In genomic region chr5:107412285-107412684, GRCm38 (mm10) we compare ENCODE assay signal across 28 mouse cellular contexts. TPM values are rescaled to one million over a fixed set of nuclear protein-coding genes. Genes with fewer than 3 reads are reported as not detected.
DNase-seq lines count a peak whose midpoint lies in the region; ATAC-seq and TF ChIP-seq lines count a peak whose summit lies in the region.
"Had no signal": no experiment of that assay in that cellular context is flagged by ENCODE, and none has a peak within 500 bp of the region (broad histone marks: within the 10 kb centered on the region; RNA-seq: fewer than 3 reads in every experiment).

No protein-coding gene starts in this region.

- no peaks in the 10 kb centered on the region for H3K9me3 ChIP-seq in CH12.LX (replicated peaks; ENCODE audit: low read length)
- H3K9me3 ChIP-seq in stomach, postnatal 0 days (ENCODE audit: control insufficient read depth, low read length), result no peaks in the 10 kb centered on the region
- H3K9me3 ChIP-seq: embryonic facial prominence, embryonic 15.5 days; forebrain, embryonic 15.5 days; heart, embryonic 10.5 days; hindbrain, embryonic 12.5 days had no signal

- in situ Hi-C loops in CH12.LX (cut with MboI; ENCODE audit: low pct_ligation_motif_present, low pct_unique_long_range_greater_than_20kb, low sequenced_read_pairs), result no loop called here

- no peaks in the 10 kb centered on the region for H3K36me3 ChIP-seq in CH12.LX (replicated peaks in 1 of 2; ENCODE audit: control insufficient read depth in 1 of 2, insufficient read depth in 1 of 2, low read length in 1 of 2)
- H3K36me3 ChIP-seq in stomach, postnatal 0 days (ENCODE audit: control insufficient read depth, insufficient read depth, low read length), result no peaks in the 10 kb centered on the region
- H3K36me3 ChIP-seq: embryonic facial prominence, embryonic 15.5 days; forebrain, embryonic 15.5 days; heart, embryonic 10.5 days; hindbrain, embryonic 12.5 days had no signal

- H3K4me3 ChIP-seq in layer of hippocampus, adult 2 months, result no peak overlapping the region
- H3K4me3 ChIP-seq in CH12.LX (replicated peaks in 1 of 3; ENCODE audit: low read depth in 2 of 3, low read length in 2 of 3, poor library complexity in 1 of 3), result no peak overlapping the region
- no peak overlapping the region for H3K4me3 ChIP-seq in stomach, postnatal 0 days (ENCODE audit: low read depth, low read length)
- H3K4me3 ChIP-seq: embryonic facial prominence, embryonic 15.5 days; erythroblast, embryonic 14.5 days; forebrain, embryonic 15.5 days; heart, embryonic 10.5 days; hindbrain, embryonic 12.5 days had no signal

- no peaks in the 10 kb centered on the region for H3K27me3 ChIP-seq in CH12.LX (replicated peaks)
- no peaks in the 10 kb centered on the region for H3K27me3 ChIP-seq in stomach, postnatal 0 days (ENCODE audit: control insufficient read depth, insufficient read depth, low read length)
- H3K27me3 ChIP-seq: embryonic facial prominence, embryonic 15.5 days; forebrain, embryonic 15.5 days; hindbrain, embryonic 12.5 days had no signal

- no peak for TF ChIP-seq EP300 in CH12.LX (IDR thresholded peaks at IDR 0.05; ENCODE audit: low read length)
- no peak for TF ChIP-seq EP300 in stomach, postnatal 0 days (optimal IDR thresholded peaks at IDR 0.05)

- no peaks in the 10 kb centered on the region for H3K4me1 ChIP-seq in CH12.LX (ENCODE audit: control insufficient read depth in 1 of 2, insufficient read depth in 2 of 2)
- H3K4me1 ChIP-seq in stomach, postnatal 0 days (replicated peaks; ENCODE audit: control insufficient read depth, insufficient read depth), result no peaks in the 10 kb centered on the region; the same call in 1 of the 2 replicates
- H3K4me1 ChIP-seq: embryonic facial prominence, embryonic 15.5 days; forebrain, embryonic 15.5 days; heart, embryonic 10.5 days; hindbrain, embryonic 12.5 days had no signal

- dilution Hi-C loops in CH12.LX (cut with MboI; ENCODE audit: extremely low pct_ligation_motif_present, extremely low pct_unique_long_range_greater_than_20kb, low sequenced_read_pairs), result no loop called here

- TF ChIP-seq POLR2A in CH12.LX (IDR thresholded peaks at IDR 0.05; ENCODE audit: low read depth, low read length), result no peak

- H3K9ac ChIP-seq in CH12.LX (ENCODE audit: insufficient read depth, low read depth), result no peak overlapping the region
- H3K9ac ChIP-seq in stomach, postnatal 0 days (ENCODE audit: low read length), result no peak overlapping the region
- H3K9ac ChIP-seq: embryonic facial prominence, embryonic 15.5 days; forebrain, embryonic 15.5 days; hindbrain, embryonic 12.5 days had no signal

- WGBS in stomach, postnatal 0 days, result 93% methylated on average over 2 of the region's 2 CpGs

- no peak for DNase-seq in layer of hippocampus, adult 2 months (ENCODE audit: low spot score in 2 of 2)
- no peak for DNase-seq in layer of hippocampus, adult 8-10 months (ENCODE audit: low spot score in 2 of 2)
- DNase-seq in 416B (ENCODE audit: low read depth) (peak; percentile 49), CH12.LX (ENCODE audit: extremely low read depth) (peak; percentile 5)
- DNase-seq in stomach, postnatal 0 days (ENCODE audit: low spot score), result no peak
- DNase-seq in cerebellum, adult 11-12 months, result no peak
- DNase-seq: adrenal gland, adult 2 months; adrenal gland, postnatal 25 days; B cell, adult 2 months; cerebellum, adult 8-10 months; cerebellum, postnatal 14 days; embryo, embryonic 11 days; gastrocnemius, postnatal 36 days; heart, adult 11 months; heart, postnatal 10 days; heart, postnatal 4 days had no signal

- H3K27ac ChIP-seq in layer of hippocampus, adult 2 months, result peak overlapping the region; percentile 71
- H3K27ac ChIP-seq in CH12.LX (ENCODE audit: insufficient read depth, low read depth), result no peak overlapping the region
- no peak overlapping the region for H3K27ac ChIP-seq in stomach, postnatal 0 days (replicated peaks)
- H3K27ac ChIP-seq: embryonic facial prominence, embryonic 15.5 days; forebrain, embryonic 15.5 days; heart, embryonic 10.5 days; hindbrain, embryonic 12.5 days had no signal

- ATAC-seq in stomach, postnatal 0 days (ENCODE audit: low FRiP score, low TSS enrichment), result no peak
- ATAC-seq: CD4-positive, CD25-positive, alpha-beta regulatory T cell, adult 4 months; forebrain, embryonic 15.5 days; hindbrain, embryonic 16.5 days had no signal

- no peak; the same call in 1 of the 2 replicates for TF ChIP-seq CTCF in layer of hippocampus, adult 2 months (conservative IDR thresholded peaks at IDR 0.05)
- peak in 1 of 2 experiments; percentile 53; a peak in 2 of 4 replicates for TF ChIP-seq CTCF in CH12.LX (conservative IDR thresholded peaks at IDR 0.05 in 1 of 2, IDR thresholded peaks at IDR 0.05 in 1 of 2; ENCODE audit: low read depth in 2 of 2, low read length in 2 of 2)
- peak; percentile 24; the same call in 1 of the 2 replicates for TF ChIP-seq CTCF in stomach, postnatal 0 days (IDR thresholded peaks at IDR 0.05; ENCODE audit: low read depth)

- no peak overlapping the region for H3K4me2 ChIP-seq in CH12.LX (ENCODE audit: insufficient read depth, low read depth, poor library complexity, severe bottlenecking)
- H3K4me2 ChIP-seq in stomach, postnatal 0 days (replicated peaks; ENCODE audit: low read depth), result no peak overlapping the region
- H3K4me2 ChIP-seq: embryonic facial prominence, embryonic 15.5 days; forebrain, embryonic 15.5 days; hindbrain, embryonic 12.5 days had no signal

- TF ChIP-seq RAD21 in CH12.LX (IDR thresholded peaks at IDR 0.05; ENCODE audit: low read depth, low read length), result peak; percentile 55

- H3K79me2 ChIP-seq in CH12.LX (replicated peaks; ENCODE audit: control insufficient read depth, extremely low read depth, insufficient read depth, poor library complexity, severe bottlenecking), result no peaks in the 10 kb centered on the region

TF ChIP-seq in CH12.LX, 34 proteins besides CTCF, POLR2A, EP300 and RAD21:
- TF ChIP-seq SMC3 (IDR thresholded peaks at IDR 0.05; ENCODE audit: low read depth, low read length) (peak; percentile 43), JUND (conservative IDR thresholded peaks at IDR 0.05; ENCODE audit: low read depth, low read length) (no peak), ELF1 (IDR thresholded peaks at IDR 0.05; ENCODE audit: low read depth, low read length) (no peak), CHD1 (IDR thresholded peaks at IDR 0.05; ENCODE audit: low read depth, low read length) (no peak)

RNA-seq across cellular contexts. Expression of gene Ephx4, which starts 9.7 kb away (rescaled TPM):
- 10 to 100 TPM; 59.4 to 62.5 TPM for total RNA-seq in layer of hippocampus, adult 2 months (2021)
- 10 to 100 TPM; 51.5 to 63.5 (median 55.6) TPM for total RNA-seq in layer of hippocampus, adult 8-10 months (2022)
- total RNA-seq in CH12.LX (2012; rRNA removed) (0.71 and 0.81 TPM in 2 replicates), CH12.LX (2014; rRNA removed) (not detected in 2 replicates)
- polyA plus RNA-seq in CH12.LX (2012; ENCODE audit: insufficient read length, low read depth), result not detected in 2 replicates
- polyA plus RNA-seq in stomach, postnatal 0 days (2015; fragmentation: Nextera tagmentation; extraction: Ambion mirVana), result 4.7 and 6.1 TPM in 2 replicates
- total RNA-seq: common myeloid progenitor, adult 5-6 weeks had no signal
- polyA plus RNA-seq: erythroblast, embryonic 14.5 days had no signal

RNA-seq across cellular contexts. Expression of gene Lpcat2b, which starts 19.1 kb away (rescaled TPM):
- total RNA-seq in layer of hippocampus, adult 2 months (2021), result under 1 TPM in 1 of 2 experiments, not detected in 1; 0.31 TPM
- total RNA-seq in layer of hippocampus, adult 8-10 months (2022), result under 1 TPM; 0.18 to 0.58 (median 0.25) TPM
- total RNA-seq in CH12.LX (2012; rRNA removed) (not detected in 2 replicates), CH12.LX (2014; rRNA removed) (not detected in 2 replicates)
- not detected in 2 replicates for polyA plus RNA-seq in CH12.LX (2012; ENCODE audit: insufficient read length, low read depth)
- polyA plus RNA-seq in stomach, postnatal 0 days (2015; fragmentation: Nextera tagmentation; extraction: Ambion mirVana), result not detected in 2 replicates
- total RNA-seq: adrenal gland, adult 2 months; adrenal gland, postnatal 25 days; common myeloid progenitor, adult 5-6 weeks; gastrocnemius, adult 8-10 months; gastrocnemius, postnatal 36 days; heart, postnatal 10 days; heart, postnatal 4 days had no signal
- polyA plus RNA-seq: adrenal gland, adult 2 months; CD4-positive, CD25-positive, alpha-beta regulatory T cell, adult 4 months; embryonic facial prominence, embryonic 11.5 days; embryonic facial prominence, embryonic 15.5 days; erythroblast, embryonic 14.5 days; forebrain, embryonic 11.5 days; forebrain, embryonic 15.5 days; heart, embryonic 10.5 days; heart, embryonic 14.5 days; hindbrain, embryonic 12.5 days; hindbrain, embryonic 16.5 days had no signal

RNA-seq across cellular contexts. Expression of gene Btbd8, which starts 25.5 kb away (rescaled TPM):
- total RNA-seq in layer of hippocampus, adult 2 months (2021), result 100 to 1,000 TPM; 105 to 114 TPM
- total RNA-seq in layer of hippocampus, adult 8-10 months (2022), result 100 to 1,000 TPM; 105 to 118 (median 108) TPM
- total RNA-seq in CH12.LX (2012; rRNA removed) (4.8 and 5.9 TPM in 2 replicates), CH12.LX (2014; rRNA removed) (5.1 TPM in 2 replicates)
- polyA plus RNA-seq in CH12.LX (2012; ENCODE audit: insufficient read length, low read depth), result 3.9 and 5.2 TPM in 2 replicates
- polyA plus RNA-seq in stomach, postnatal 0 days (2015; fragmentation: Nextera tagmentation; extraction: Ambion mirVana), result 2.2 and 2.3 TPM in 2 replicates

Comparison
In these comparisons a context has a peak if more than half of its experiments do, and no peak if none do; other contexts are left out.
1. DNase-seq: peak in 416B (single experiment) and CH12.LX (single experiment); none in layer of hippocampus, adult 2 months (0 of 2), layer of hippocampus, adult 8-10 months (0 of 2), stomach, postnatal 0 days (single experiment) and cerebellum, adult 11-12 months (single experiment).
2. RNA of gene Ephx4, which starts 9.7 kb away (total RNA-seq): 59.4 to 62.5 TPM in layer of hippocampus, adult 2 months and 51.5 to 63.5 TPM in layer of hippocampus, adult 8-10 months; 0.71 to 0.81 TPM in CH12.LX; every median in the first group is over 10 times any median in the second.
3. RNA of gene Btbd8, which starts 25.5 kb away (total RNA-seq): 105 to 114 TPM in layer of hippocampus, adult 2 months and 105 to 118 TPM in layer of hippocampus, adult 8-10 months; 4.8 to 5.9 TPM in CH12.LX; every median in the first group is over 10 times any median in the second.